Mouse (Mus musculus): ENCODE data around the gene Plcl1. TPM values are rescaled to one million over a fixed set of nuclear protein-coding genes. Genes with fewer than 3 reads are reported as not detected.

Plcl1 gene
- polyA plus RNA-seq, 1 experiment from 2014 or later, result 4.1 TPM

- ATAC-seq (ENCODE audit: low FRiP score), result no peak
- 50% methylated on average over 4 of the region's 4 CpGs for WGBS
- Histone ChIP-seq H3K27me3 (replicated peaks) (no peaks in the 10 kb centered on the region), H3K4me1 (peaks cover 29% of the 10 kb centered on the region), H3K4me3 (replicated peaks) (no peak overlapping the region), H3K9me3 (replicated peaks) (no peaks in the 10 kb centered on the region), H3K27ac (replicated peaks) (no peak overlapping the region), H3K9ac (replicated peaks) (no peak overlapping the region), H3K4me2 (no peak overlapping the region), H3K36me3 (no peaks in the 10 kb centered on the region)
These were observed 263.0 kb downstream of the Plcl1 start for GRCm38 (mm10) chr1:55668622-55669237.

- no peaks in the 10 kb centered on the region for H3K27me3 ChIP-seq (replicated peaks)
- H3K9ac ChIP-seq (replicated peaks), result no peak overlapping the region
- no peaks in the 10 kb centered on the region for H3K9me3 ChIP-seq (replicated peaks)
- no peaks in the 10 kb centered on the region for H3K4me1 ChIP-seq
- no peak overlapping the region for H3K4me2 ChIP-seq
- H3K36me3 ChIP-seq, result no peaks in the 10 kb centered on the region
- 96% methylated on average over 3 of the region's 3 CpGs for WGBS
- ATAC-seq (ENCODE audit: low FRiP score), result no peak
- H3K27ac ChIP-seq (replicated peaks), result no peak overlapping the region
- no peak overlapping the region for H3K4me3 ChIP-seq (replicated peaks)
These were observed 277.0 kb downstream of the Plcl1 start for GRCm38 (mm10) chr1:55682676-55683075.

- 77% methylated on average over 5 of the region's 5 CpGs for WGBS
- H3K27ac ChIP-seq (replicated peaks), result no peak overlapping the region
- H3K4me1 ChIP-seq, result no peaks in the 10 kb centered on the region
- no peak for ATAC-seq (ENCODE audit: low FRiP score)
- H3K4me3 ChIP-seq (replicated peaks), result no peak overlapping the region
- no peaks in the 10 kb centered on the region for H3K36me3 ChIP-seq
- no peaks in the 10 kb centered on the region for H3K27me3 ChIP-seq (replicated peaks)
- H3K9ac ChIP-seq (replicated peaks), result no peak overlapping the region
- no peaks in the 10 kb centered on the region for H3K9me3 ChIP-seq (replicated peaks)
- H3K4me2 ChIP-seq, result no peak overlapping the region
These were observed 280.5 kb downstream of the Plcl1 start for GRCm38 (mm10) chr1:55686261-55686660.

DNA sequence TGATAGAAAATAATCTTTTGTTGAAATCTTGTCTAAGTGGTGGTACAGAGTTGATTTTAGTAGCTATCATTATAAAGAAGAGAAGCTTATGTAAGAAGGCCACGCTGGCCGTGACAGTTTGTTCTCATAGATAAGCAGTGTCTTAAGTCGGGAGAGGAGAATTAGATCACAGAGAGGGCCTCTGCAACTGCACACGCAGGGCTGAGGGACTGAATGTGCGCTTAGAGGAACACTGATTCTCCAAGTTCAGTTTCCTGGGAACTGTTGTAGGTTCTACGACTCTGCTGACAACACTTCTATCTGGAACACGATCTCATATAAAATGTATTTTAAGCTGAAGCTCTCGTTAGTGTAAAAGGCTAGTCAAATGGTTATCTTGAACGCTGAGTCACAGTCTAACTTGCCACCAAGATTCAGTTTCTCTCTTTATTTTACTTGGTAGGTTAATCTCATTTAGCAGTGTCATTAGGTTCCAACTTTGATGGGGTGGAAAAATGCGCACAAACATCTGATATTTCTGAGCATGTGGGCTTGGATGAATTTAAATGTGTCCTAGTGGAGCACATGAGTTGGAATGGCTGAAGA lies 288.0 kb downstream of the Plcl1 start:
- no peaks in the 10 kb centered on the region for H3K9me3 ChIP-seq (replicated peaks)

GRCm38 (mm10) chr1:55696206-55696605 lies 290.5 kb downstream of the Plcl1 start:
- no peaks in the 10 kb centered on the region for H3K27me3 ChIP-seq (replicated peaks)
- H3K4me3 ChIP-seq (replicated peaks), result no peak overlapping the region
- H3K9me3 ChIP-seq (replicated peaks), result no peaks in the 10 kb centered on the region
- H3K4me2 ChIP-seq, result no peak overlapping the region
- H3K36me3 ChIP-seq, result no peaks in the 10 kb centered on the region
- H3K4me1 ChIP-seq, result peaks cover 2% of the 10 kb centered on the region; the same call in 1 of the 2 replicates
- H3K27ac ChIP-seq (replicated peaks), result no peak overlapping the region
- no peak overlapping the region for H3K9ac ChIP-seq (replicated peaks)
- 97% methylated on average over 5 of the region's 5 CpGs for WGBS
- ATAC-seq (ENCODE audit: low FRiP score), result no peak

More for the DNA sequence above, 288.0 kb downstream of the Plcl1 start:
- Histone ChIP-seq H3K9ac (replicated peaks) (no peak overlapping the region), H3K27me3 (replicated peaks) (no peaks in the 10 kb centered on the region), H3K4me1 (no peaks in the 10 kb centered on the region), H3K36me3 (no peaks in the 10 kb centered on the region), H3K4me2 (no peak overlapping the region), H3K27ac (replicated peaks) (no peak overlapping the region), H3K4me3 (replicated peaks) (no peak overlapping the region)
- no peak for ATAC-seq (ENCODE audit: low FRiP score)
- 89% methylated on average over 10 of the region's 10 CpGs for WGBS

DNA sequence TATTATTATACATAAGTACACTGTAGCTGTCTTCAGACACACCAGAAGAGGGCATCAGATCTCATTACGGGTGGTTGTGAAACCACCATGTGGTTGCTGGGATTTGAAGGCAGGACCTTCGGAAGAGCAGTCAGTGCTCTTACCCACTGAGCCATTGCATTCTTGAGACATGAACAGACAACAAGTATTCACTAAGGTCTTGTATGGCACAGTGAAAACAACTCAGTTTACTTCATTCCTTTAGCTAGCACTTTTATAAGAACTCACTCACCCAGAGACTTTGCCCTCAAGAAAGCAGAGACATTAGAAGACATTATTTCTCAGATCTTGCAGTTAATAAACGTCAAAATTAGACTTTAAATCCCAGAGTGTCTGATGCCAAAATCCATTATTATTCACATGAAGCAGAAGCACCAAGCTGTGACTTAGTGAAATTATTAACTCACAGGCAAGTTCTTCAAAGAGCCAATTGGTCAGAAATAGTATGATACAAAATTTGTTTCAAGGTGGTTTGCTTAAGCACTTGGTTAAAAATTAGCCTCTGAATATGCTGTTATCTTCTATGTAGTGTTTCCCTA lies 293.8 kb downstream of the Plcl1 start:
- H3K4me3 ChIP-seq (replicated peaks), result no peak overlapping the region
- ATAC-seq (ENCODE audit: low FRiP score), result no peak
- no peak overlapping the region for H3K27ac ChIP-seq (replicated peaks)
- no peaks in the 10 kb centered on the region for H3K27me3 ChIP-seq (replicated peaks)
- H3K4me2 ChIP-seq, result no peak overlapping the region
- H3K4me1 ChIP-seq, result peaks cover 2% of the 10 kb centered on the region; the same call in 1 of the 2 replicates
- no peaks in the 10 kb centered on the region for H3K9me3 ChIP-seq (replicated peaks)
- H3K9ac ChIP-seq (replicated peaks), result no peak overlapping the region
- WGBS, result 79% methylated on average over 3 of the region's 3 CpGs
- no peaks in the 10 kb centered on the region for H3K36me3 ChIP-seq

GRCm38 (mm10) chr1:55700016-55700415 lies 294.3 kb downstream of the Plcl1 start:
- H3K36me3 ChIP-seq, result no peaks in the 10 kb centered on the region
- H3K27ac ChIP-seq (replicated peaks), result no peak overlapping the region
- H3K4me1 ChIP-seq, result peaks cover 8% of the 10 kb centered on the region; the same call in 1 of the 2 replicates
- no peak for ATAC-seq (ENCODE audit: low FRiP score)
- H3K27me3 ChIP-seq (replicated peaks), result no peaks in the 10 kb centered on the region
- 84% methylated on average over 1 of the region's 1 CpGs for WGBS
- no peak overlapping the region for H3K9ac ChIP-seq (replicated peaks)
- H3K9me3 ChIP-seq (replicated peaks), result no peaks in the 10 kb centered on the region
- H3K4me2 ChIP-seq, result no peak overlapping the region
- H3K4me3 ChIP-seq (replicated peaks), result no peak overlapping the region

DNA sequence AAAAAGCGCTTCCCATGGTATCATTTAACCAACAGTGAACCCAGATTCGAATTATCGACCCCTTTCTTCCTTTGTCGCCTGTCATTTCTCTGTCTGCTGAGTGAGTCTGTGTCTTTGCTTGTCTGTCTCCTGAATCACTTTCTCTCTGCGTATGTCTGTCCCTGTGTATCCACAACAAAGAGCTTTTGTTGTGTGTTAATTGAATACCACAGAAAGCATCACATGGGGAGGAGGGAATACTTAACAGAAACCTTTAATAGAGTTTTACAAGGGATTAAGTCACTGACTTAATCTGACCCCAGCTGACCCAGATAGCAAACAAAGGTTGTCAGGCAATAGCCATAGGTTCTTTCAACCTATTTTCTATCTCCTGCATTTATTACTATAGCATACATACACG lies 295.0 kb downstream of the Plcl1 start:
- no peaks in the 10 kb centered on the region for H3K9me3 ChIP-seq (replicated peaks)
- 25% methylated on average over 6 of the region's 6 CpGs for WGBS
- H3K27me3 ChIP-seq (replicated peaks), result no peaks in the 10 kb centered on the region
- no peak overlapping the region for H3K4me2 ChIP-seq
- H3K4me3 ChIP-seq (replicated peaks), result no peak overlapping the region
- no peaks in the 10 kb centered on the region for H3K36me3 ChIP-seq
- peaks cover 12% of the 10 kb centered on the region; the same call in 1 of the 2 replicates for H3K4me1 ChIP-seq
- no peak for ATAC-seq (ENCODE audit: low FRiP score)
- no peak overlapping the region for H3K27ac ChIP-seq (replicated peaks)
- no peak overlapping the region for H3K9ac ChIP-seq (replicated peaks)

DNA sequence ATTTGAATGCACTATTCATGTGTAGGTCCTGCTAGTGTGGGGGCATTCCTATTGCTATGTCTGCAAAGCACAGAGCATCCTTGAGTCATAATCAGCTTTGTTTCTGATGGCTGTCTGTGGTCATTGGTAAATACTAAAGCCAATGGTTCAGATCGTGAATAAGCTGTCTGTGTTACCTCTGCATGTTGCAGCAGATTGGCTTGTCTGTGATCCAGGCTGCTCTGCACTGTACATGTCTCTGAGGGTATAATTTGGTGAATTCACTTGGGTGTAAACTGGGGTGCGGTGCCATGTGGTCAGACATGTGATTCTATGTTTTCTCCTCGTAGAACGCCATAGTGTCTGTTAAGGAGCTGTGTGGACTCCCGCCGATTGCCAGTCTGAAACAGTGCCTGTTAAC lies 295.9 kb downstream of the Plcl1 start:
- no peaks in the 10 kb centered on the region for H3K36me3 ChIP-seq
- no peak overlapping the region for H3K9ac ChIP-seq (replicated peaks)
- no peak overlapping the region for H3K27ac ChIP-seq (replicated peaks)
- no peak for ATAC-seq (ENCODE audit: low FRiP score)
- H3K4me1 ChIP-seq, result peaks cover 12% of the 10 kb centered on the region; the same call in 1 of the 2 replicates
- no peak overlapping the region for H3K4me3 ChIP-seq (replicated peaks)
- no peak overlapping the region for H3K4me2 ChIP-seq
- H3K27me3 ChIP-seq (replicated peaks), result no peaks in the 10 kb centered on the region
- WGBS, result 68% methylated on average over 6 of the region's 6 CpGs
- no peaks in the 10 kb centered on the region for H3K9me3 ChIP-seq (replicated peaks)

DNA sequence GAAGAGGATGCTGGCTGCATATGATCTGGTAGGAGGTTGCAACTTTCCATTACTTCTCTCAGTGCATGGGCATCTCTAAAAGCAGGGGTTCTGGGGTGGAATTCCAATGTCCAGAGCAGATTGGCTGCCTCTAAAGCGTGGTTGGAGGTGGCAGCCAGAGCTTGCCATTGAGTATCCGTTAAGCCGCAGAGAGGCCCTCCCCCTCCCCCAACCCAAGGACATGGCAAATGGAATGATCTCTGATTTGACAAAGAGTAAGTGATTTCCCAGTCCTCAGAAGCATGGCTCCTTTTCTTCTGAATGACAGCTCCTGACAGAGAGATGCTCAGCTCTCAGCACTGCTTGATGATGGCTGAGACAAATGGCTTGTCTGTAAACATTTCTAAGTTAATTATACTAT lies 296.4 kb downstream of the Plcl1 start:
- Histone ChIP-seq H3K4me2 (no peak overlapping the region), H3K4me1 (peaks cover 12% of the 10 kb centered on the region; the same call in 1 of the 2 replicates), H3K9me3 (replicated peaks) (no peaks in the 10 kb centered on the region), H3K36me3 (no peaks in the 10 kb centered on the region), H3K27ac (replicated peaks) (no peak overlapping the region), H3K27me3 (replicated peaks) (no peaks in the 10 kb centered on the region), H3K4me3 (replicated peaks) (no peak overlapping the region), H3K9ac (replicated peaks) (no peak overlapping the region)
- no peak for ATAC-seq (ENCODE audit: low FRiP score)
- 48% methylated on average over 3 of the region's 3 CpGs for WGBS

DNA sequence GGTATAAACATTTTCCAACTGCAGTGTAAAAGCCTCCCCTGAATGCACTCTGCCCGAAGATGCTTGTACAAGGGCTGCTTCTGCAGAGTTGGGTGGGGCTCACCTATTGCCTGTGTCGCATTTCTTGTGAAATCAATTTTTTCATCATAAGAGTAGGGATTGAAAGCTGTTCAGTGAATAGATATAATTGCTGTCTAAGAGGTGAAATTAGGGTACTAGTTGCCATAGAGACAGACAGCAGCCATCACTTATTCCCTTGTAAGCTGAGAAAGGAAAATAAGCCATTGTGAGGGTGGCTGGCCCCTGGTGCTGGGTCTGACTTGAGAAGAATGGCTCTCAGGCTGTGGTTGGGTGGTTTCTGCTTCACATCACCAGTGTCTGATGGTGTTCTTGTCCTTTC lies 299.0 kb downstream of the Plcl1 start:
- Histone ChIP-seq H3K36me3 (no peaks in the 10 kb centered on the region), H3K4me1 (peaks cover 12% of the 10 kb centered on the region; the same call in 1 of the 2 replicates), H3K9ac (replicated peaks) (no peak overlapping the region), H3K4me2 (no peak overlapping the region), H3K4me3 (replicated peaks) (no peak overlapping the region), H3K9me3 (replicated peaks) (no peaks in the 10 kb centered on the region), H3K27ac (replicated peaks) (no peak overlapping the region), H3K27me3 (replicated peaks) (no peaks in the 10 kb centered on the region)
- WGBS, result 16% methylated on average over 2 of the region's 2 CpGs
- peak; percentile 56; the same call in 1 of the 2 replicates for ATAC-seq (ENCODE audit: low FRiP score)

GRCm38 (mm10) chr1:55705173-55705572 lies 299.5 kb downstream of the Plcl1 start:
- 0 out of 2 replicates have a peak, but pooled peaks have one; percentile 60 for ATAC-seq (ENCODE audit: low FRiP score)
- Histone ChIP-seq H3K36me3 (no peaks in the 10 kb centered on the region), H3K4me1 (peaks cover 12% of the 10 kb centered on the region; the same call in 1 of the 2 replicates), H3K27me3 (replicated peaks) (no peaks in the 10 kb centered on the region), H3K4me3 (replicated peaks) (no peak overlapping the region), H3K9me3 (replicated peaks) (no peaks in the 10 kb centered on the region), H3K27ac (replicated peaks) (no peak overlapping the region), H3K9ac (replicated peaks) (no peak overlapping the region), H3K4me2 (no peak overlapping the region)
- 35% methylated on average over 6 of the region's 6 CpGs for WGBS

All from neural tube, embryonic 15.5 days (tissue).